Comparison of ENCODE assay signal across 8 mouse cellular contexts in genomic region chr12:107930611-107931350, GRCm38 (mm10).
A peak's percentile ranks its signal among the peaks of the same experiment; 100 is the strongest.
DNase-seq lines count a peak whose midpoint lies in the region; ATAC-seq lines count a peak whose summit lies in the region.

No protein-coding gene starts in this region.

- H3K4me2 ChIP-seq in limb, embryonic 11.5 days (ENCODE audit: low read depth, severe bottlenecking), result no peak overlapping the region

- H3K9ac ChIP-seq in limb, embryonic 11.5 days (ENCODE audit: low read length), result no peak overlapping the region

- H3K4me1 ChIP-seq in embryonic facial prominence, embryonic 10.5 days, result peaks cover 88% of the 10 kb centered on the region
- peaks cover 36% of the 10 kb centered on the region for H3K4me1 ChIP-seq in limb, embryonic 11.5 days (ENCODE audit: control insufficient read depth, insufficient read depth, low read length)

- peaks cover 21% of the 10 kb centered on the region for H3K36me3 ChIP-seq in embryonic facial prominence, embryonic 10.5 days (replicated peaks)
- no peaks in the 10 kb centered on the region for H3K36me3 ChIP-seq in limb, embryonic 11.5 days (ENCODE audit: control insufficient read depth, insufficient read depth, low read length)

- H3K27ac ChIP-seq in embryonic facial prominence, embryonic 10.5 days (replicated peaks), result peak overlapping the region; percentile 2; the same call in 1 of the 2 replicates
- 0 out of 2 replicates have a peak overlapping the region, but pooled peaks have one; percentile 8 for H3K27ac ChIP-seq in limb, embryonic 11.5 days (replicated peaks; ENCODE audit: low read depth, low read length)

- peak; percentile 51 to 68 for DNase-seq in left cerebral cortex, adult 18-20 months (ENCODE audit: low spot score in 2 of 2)
- no peak for DNase-seq in left cerebral cortex, adult 11 months (ENCODE audit: low spot score)
- DNase-seq in embryonic facial prominence, embryonic 10.5 days (ENCODE audit: low spot score), result no peak
- DNase-seq in heart, adult 8-10 months (ENCODE audit: low spot score), result peak; percentile 63
- DNase-seq in kidney, adult 11 months, result peak; percentile 65
- DNase-seq in limb, embryonic 11.5 days (ENCODE audit: low spot score), result peak; percentile 43
- DNase-seq in right cerebral cortex, adult 18-20 months, result peak; percentile 73
- no peak for DNase-seq in spleen, postnatal 10 days (ENCODE audit: low spot score in 2 of 2)

- no peak overlapping the region for H3K4me3 ChIP-seq in embryonic facial prominence, embryonic 10.5 days
- no peak overlapping the region for H3K4me3 ChIP-seq in limb, embryonic 11.5 days (ENCODE audit: low read depth, low read length)

- no peaks in the 10 kb centered on the region for H3K27me3 ChIP-seq in embryonic facial prominence, embryonic 10.5 days (replicated peaks; ENCODE audit: low read depth, poor library complexity, severe bottlenecking)
- no peaks in the 10 kb centered on the region for H3K27me3 ChIP-seq in limb, embryonic 11.5 days (ENCODE audit: control insufficient read depth, insufficient read depth, low read length)

- H3K9me3 ChIP-seq in embryonic facial prominence, embryonic 10.5 days, result no peaks in the 10 kb centered on the region
- H3K9me3 ChIP-seq in limb, embryonic 11.5 days (ENCODE audit: control insufficient read depth, low read length), result no peaks in the 10 kb centered on the region

- ATAC-seq in limb, embryonic 11.5 days (ENCODE audit: insufficient number of reproducible peaks, low FRiP score, low TSS enrichment, low read depth), result no peak

- 72% methylated on average over 28 of the region's 28 CpGs for WGBS in embryonic facial prominence, embryonic 10.5 days
- WGBS in limb, embryonic 11.5 days, result 67% methylated on average over 28 of the region's 28 CpGs

Comparison
In these comparisons a context has a peak if more than half of its experiments do, and no peak if none do; other contexts are left out.
1. DNase-seq: peak in left cerebral cortex, adult 18-20 months (2 of 2), heart, adult 8-10 months (single experiment), kidney, adult 11 months (single experiment), limb, embryonic 11.5 days (single experiment) and right cerebral cortex, adult 18-20 months (single experiment); none in left cerebral cortex, adult 11 months (single experiment), embryonic facial prominence, embryonic 10.5 days (single experiment) and spleen, postnatal 10 days (0 of 2).